Mouse (Mus musculus): ENCODE results near the gene Sox15. TPM values are rescaled to one million over a fixed set of nuclear protein-coding genes. Genes with fewer than 3 reads are reported as not detected.

The Sox15 gene
- polyA plus RNA-seq, 1 experiment, result 43.5 TPM

DNA sequence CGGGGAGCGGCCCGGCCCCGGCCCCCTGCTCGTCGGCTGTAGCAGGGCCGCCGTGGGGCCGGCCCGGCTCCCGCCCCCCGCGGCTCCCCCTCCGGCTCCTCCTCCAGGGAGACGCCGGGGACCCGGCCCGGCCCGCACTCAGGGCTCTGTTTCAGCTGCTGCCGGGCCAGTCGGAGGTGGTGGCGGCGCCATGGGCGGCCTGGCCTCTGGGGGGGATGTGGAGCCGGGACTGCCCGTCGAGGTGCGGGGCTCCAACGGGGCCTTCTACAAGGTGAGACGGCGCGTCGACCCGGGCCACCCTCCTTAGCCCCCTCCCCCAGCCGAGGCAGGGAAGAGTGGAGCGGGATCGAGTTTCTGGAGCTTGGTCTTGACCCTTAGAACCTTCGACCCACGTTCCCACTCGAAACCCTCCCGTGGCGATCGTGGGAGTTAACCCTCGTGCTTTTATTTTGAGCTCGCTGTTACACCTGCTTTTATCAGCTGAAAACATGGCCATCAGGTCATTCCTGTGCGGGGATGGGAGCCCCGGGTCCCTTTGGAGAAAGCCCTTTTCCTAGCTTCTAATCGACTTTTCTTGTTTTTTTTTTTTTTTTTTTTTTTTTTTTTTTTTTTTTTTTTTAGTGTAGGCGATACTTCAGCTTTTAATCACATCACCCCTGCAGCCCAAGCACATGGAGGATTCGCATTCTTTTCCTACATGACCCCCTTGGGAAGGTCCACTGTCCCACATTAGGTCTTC, 21.8 kb upstream of the Sox15 start:
- no peak for DNase-seq (ENCODE audit: low spot score)

DNA sequence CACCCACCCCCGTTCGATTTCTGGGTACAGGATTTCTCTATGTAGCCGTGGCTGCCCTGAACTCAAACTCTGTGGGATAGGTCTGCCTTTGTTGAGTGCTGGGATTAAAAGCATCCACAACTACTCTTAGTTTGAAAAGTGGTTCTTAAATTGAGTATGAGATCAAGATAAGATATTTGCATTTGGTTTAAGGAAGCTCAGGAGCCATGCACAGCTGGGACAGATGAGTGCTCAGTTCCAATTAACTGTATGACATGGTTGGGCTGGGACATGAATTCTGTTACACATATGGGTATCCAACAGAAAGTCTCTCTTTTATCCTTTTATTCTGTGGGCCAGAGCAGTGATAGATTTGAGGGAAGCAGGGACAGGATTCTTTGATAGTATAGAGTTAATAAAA, 19.6 kb upstream of the Sox15 start:
- no peak for DNase-seq (ENCODE audit: low spot score)

DNA sequence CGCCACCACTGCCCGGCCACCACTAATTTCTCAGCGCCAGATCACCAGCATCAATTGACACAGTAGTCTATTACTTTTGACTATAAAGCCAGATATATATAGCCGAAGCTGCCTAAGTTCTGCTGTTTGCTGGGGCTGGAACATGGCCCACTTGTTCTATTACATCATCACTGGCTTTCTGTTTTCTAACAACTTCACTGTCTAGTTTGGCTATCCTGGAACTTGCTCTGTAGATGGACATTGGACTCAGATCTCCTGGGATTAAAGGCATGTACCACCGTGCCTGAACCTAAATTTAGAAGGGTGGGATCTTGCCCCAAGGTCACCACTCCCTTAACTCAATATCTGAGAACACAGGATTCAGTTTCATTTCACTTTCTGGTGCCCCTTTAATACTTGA, 9.3 kb upstream of the Sox15 start:
- DNase-seq (ENCODE audit: low spot score), result no peak

DNA sequence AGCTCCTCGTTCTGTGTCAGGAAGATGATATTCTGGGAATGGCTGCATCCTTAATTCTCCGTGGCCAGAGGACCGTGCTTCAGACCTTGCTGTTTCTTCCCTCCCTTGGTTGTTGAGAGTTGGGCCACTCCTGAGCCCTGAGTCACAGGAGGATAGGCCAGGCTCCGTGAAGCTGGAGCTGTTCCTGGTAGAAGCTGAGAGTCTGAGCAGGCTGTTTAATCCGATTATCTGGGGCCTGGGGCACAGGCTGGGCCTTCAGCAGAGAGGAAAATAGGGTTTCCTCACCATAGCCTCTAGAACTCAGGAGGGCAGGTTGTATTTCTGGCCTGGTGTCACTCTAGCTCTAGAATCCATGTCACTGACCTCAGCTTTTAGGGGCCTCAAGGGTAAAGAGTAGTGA, 1.7 kb upstream of the Sox15 start:
- DNase-seq (ENCODE audit: low spot score), result no peak

DNA sequence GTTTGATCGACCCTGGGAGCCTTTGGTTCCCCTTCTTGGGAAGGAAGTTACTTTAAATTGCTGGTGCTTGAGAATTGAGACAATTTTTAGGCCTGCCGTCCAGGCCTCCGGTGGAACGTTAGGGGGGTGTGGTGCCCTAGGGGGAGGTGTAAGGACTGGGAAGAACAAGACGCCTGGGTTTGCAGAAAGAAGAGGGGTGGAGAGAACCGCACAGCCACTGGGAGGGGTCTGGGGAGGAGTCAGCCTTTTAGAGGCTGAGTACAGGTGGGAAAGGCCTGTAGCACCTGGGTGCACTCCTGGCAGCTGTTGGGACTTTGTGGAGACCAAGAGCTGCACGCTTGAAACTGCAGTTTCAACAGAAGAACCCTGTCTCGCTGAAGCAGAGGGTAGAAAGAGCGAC, 354 bp upstream of the Sox15 start:
- DNase-seq (ENCODE audit: low spot score), result no peak

DNA sequence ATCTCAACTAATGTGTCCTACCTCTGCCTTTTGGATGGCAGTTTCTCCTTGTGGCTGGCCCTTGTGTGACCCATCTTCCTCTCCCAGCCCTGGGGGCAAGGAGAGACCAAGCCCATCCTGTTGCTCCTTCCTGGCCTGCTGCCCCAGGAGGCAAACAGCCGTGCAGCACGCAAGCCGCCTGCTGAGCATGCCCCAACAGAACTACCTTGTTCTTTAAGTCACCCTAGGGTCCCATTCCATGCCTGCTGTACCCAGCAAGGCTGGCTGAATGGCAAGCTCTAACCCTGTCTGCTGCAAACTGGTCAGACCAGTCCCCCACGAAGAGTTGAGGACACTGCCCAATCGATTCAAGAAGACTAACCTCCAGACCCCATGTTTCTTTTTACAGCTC, 946 bp downstream of the Sox15 start:
- peak; percentile 62 for DNase-seq (ENCODE audit: low spot score)

DNA sequence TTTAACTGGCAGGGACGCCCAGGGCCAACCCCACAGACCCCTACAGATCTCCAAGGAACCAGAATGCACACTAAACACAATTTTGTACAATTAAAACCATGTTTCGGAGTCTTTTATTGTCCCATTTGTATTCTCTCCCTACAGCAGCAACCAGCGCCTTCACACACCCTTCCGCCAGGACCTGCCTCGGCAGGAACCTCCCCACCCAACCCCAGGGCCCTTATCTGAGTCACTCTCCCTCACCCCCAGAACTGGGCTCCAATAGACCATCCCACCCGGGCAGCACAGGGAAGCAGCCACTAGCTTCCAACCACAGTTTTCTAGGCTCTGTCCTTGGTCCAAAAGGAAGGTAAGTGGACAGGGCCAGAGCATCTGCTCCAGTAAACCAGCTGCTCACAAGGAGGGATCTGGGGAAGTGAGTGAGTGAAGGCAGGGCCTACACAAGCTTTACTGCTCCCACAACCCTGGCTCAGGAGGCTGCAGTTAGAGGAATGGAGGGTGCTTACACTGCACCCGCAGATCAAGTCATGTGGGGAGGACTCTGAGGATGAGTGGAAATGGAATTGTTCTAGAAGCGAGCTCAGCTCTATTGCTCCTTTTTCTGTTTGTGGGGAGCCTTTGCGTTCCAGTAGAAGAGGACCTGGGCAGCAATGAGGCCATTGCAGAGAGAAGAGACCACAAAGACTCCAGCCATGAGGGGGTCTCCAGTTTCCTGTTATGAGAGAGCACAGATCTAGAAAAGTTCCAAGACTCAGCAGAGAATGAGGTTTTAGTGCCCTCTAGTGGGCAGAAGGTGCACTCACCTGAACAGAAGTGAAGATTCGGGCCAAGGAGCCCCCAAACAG, 1.7 kb downstream of the Sox15 start:
- no peak for DNase-seq (ENCODE audit: low spot score)

DNA sequence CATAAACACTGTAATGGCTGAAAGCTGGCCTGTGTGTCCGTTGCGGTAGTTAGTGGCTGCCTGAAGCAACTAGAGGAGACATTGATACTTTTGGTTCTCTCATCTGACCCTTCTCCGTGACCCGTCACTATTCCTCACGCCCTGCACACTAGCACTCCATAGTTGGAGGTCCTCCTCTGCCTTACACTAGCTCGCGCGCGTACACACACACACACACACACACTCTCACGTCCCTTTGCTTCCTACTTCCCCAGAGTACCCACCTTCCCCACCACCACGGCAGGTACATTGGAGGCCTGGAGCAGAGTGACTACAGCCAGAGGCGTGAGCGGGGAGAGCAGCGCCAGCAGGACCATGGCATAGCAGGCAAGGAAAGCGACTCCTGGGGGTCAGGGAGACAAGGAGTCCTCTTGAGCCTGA, 2.4 kb downstream of the Sox15 start:
- DNase-seq (ENCODE audit: low spot score), result no peak

DNA sequence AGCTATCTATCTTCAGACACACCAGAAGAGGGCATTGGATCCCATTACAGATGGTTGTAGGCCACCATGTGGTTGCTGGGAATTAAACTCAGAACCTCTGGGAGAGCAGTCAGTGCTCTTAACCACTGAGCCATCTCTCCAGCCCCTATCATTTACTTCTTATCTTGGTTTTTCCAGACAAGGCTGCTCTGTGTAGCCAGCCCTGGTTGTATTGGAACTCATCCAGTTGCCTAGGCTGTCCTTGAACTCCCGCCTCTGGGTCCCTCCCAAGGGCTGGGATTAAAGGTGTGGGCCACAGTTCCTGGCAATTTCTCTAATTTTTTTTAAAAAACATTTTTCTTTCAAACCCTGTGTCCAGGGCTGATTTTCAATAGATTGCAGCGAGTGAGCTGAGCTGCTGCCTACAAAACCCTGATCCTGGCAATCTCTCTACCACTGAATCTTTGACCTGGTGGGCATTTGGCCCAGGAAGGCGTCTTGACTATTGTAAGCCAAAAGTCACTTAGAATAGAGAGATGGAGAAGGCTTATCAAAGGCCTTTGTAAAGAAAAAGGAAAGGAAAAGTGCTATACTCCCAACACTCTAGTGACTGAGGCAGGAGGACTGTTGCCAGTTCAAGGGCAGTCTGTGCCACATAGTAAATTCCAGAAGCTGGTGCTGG, 6.2 kb downstream of the Sox15 start:
- no peak for DNase-seq (ENCODE audit: low spot score)

DNA sequence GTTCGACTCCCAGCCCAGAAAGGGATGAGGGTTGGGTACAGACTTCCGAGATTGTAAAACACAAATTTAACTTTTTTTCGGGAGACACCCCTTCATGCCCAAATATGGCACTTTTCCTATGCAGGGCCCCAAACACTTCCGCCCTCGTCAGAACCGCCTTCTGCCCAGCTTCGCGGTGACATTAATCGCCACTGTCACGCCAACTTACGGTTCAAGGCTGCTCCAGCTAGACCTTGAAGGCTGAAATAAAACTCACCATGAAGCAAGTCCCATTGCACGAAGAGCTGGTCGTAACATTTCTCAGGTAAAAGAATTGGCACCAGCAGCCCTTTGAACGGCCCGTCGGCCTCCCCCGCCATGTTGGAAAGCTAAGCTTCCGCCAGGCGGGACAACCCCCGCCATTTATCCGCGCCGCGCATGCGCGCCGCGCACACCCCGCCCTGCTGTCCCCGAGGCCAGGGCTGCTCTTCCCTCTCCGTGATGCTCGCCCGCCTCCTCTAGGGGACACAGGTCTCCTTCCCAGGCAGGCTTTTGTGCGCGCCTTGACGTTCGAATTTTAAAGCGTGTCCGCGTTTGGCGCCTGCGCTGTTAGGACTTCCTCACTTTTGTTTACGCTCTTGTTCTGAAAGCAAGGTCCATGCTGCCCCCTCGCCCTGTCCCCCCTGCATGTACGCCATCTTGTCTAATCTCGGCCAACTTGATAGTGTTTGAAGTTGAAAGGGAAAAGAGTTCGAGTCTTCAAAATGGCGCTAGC, 7.3 kb downstream of the Sox15 start, which contains the start of gene Mpdu1:
Gene Mpdu1 (minus strand): TSS at position 430 of the 754 bp plus-strand sequence.
- peak; percentile 91 for DNase-seq (ENCODE audit: low spot score)

DNA sequence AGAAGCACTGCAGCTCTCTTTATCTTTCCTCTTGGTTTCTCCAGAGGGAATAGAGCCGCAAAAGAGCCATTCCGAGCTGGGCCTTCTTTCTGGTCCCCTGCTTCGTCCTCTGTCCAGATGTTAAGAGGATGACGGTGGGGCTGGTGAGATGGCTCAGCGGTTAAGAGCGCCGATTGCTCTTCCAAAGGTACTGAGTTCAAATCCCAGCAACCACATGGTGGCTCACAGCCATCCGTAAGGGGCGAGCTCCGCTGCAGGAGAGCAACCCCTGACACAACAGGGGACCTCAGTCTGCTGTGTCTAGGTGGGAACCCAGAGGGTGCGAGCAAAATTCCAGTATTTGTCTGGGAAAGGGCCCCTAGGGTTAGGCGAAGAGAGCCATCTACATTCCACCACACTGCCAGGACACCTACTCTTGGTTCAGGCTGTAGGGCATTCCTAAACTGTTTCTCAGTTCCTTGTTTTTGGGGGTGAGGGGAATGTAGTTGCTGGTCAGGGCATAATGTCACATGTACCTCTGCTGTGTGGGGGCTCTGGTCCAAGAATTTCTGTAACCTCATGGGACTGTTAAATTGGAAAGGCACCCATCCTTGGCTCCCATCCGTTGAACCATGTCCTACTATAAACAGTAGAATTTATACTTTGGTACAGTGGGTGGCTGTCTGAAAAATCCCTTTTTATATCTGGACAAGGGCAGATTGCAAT, 8.0 kb downstream of the Sox15 start:
- DNase-seq (ENCODE audit: low spot score), result no peak

DNA sequence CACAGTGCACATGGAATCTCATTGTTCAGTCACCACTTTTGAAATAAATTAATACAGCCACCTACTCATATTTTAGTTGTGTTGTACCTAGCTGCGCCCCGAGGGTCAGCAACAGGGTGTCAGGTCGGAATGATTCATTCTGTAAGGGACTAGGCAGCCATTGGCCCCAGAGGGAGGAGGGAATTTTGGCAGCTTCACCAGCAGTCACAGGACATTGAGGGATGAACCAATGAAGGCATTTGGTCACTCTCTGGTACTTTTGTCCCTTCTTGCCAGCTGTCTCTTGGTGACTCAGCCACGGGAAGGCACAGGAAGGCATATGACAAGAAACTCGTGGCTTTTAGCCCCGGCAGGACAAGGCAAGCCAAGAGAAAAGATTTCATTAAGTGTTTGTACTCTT, 8.7 kb downstream of the Sox15 start:
- DNase-seq (ENCODE audit: low spot score), result no peak

DNA sequence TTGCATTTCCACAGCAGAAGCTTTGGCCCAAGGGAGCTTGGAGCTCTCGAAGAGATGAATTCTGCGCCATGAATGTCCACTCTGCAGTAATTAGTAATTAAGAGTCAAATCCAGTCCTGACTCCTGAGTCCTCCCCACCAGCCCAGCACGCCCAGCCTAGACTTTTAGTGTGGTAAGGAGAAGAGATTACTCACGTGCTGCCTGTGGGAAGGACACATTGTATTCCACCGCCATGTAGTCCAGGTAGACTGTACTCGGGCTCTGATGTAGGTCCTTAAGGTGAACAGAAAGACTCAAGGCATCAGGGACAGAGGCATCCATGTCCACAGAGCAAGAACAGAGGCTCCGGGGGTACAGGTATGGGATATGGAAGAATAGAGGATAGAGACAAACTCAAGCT, 9.7 kb downstream of the Sox15 start:
- DNase-seq (ENCODE audit: low spot score), result no peak

DNA sequence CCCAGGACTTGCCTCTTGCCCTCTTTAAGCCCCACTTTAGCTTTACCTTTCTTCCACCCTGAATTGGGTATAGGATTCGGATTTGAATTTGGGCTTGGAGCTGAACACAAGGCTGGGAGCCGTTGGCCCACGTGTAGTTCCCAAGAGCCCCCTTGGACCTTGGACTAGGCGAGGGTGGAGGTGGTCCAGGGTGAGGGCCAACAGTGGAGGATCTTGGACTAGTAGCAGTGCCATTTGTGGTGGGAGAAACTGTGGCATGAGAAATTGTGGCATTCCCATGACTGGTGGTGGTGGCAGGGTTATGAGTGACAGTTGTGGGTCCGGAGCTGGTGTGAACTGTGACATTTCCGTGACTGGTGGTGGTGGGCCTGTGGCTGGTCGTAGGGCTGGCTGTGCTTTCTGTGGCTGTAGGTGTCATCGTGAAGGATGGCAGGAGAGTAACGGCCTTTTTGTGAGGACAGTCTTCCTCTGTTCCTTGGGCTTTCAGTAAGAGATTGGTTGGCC, 10.4 kb downstream of the Sox15 start:
- no peak for DNase-seq (ENCODE audit: low spot score)

DNA sequence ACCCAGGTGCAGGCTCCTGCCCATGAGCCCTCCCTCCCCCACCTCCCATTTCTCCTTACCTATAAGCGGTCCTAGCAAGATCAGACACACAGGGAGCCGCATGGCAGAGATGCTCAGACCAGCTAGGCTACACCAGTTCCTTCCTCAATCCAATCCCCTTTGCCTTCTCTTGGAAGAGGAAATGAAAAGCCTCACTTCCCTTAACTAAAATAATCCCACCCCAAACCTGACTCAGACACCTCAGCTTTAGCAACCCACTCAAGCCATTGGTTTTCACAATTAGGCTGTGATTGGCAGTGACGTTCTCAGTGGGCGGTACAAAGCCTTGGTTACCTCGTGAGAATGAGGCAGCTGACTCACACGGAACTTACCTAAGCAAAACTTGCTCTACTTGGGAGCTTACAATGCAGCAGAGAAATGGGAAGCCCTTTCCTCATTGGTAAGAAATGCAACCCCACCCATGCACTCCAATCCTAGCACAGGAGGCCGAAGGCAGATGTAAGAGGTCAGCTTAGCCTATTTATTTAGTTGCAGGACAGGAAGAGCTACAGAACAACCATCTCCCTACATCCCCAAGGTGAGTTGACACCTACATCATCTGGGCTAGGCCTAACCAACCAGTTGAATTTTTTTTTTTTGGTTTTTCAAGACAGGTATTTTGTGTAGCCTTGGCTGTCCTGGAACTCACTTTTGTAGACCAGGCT, 11.0 kb downstream of the Sox15 start, which contains the start of gene Cd68:
Gene Cd68 (minus strand): TSS at position 193 of the 704 bp plus-strand sequence.
- no peak for DNase-seq (ENCODE audit: low spot score)

DNA sequence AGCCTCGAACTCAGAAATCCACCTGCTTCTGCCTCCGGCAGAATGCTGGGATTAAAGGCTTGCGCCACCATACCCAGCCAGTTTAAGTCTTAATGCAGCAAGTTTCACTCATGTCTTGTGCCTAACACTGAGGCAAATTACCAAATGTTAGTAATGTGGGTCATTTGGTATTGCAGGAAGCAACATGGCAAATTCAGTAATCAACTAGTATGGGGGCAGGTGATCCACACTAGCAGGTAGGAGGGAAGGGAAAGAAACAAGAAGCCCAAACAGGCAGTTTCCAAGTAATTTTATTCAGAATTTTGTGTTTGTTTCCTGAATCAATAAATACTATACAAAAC, 11.5 kb downstream of the Sox15 start:
- DNase-seq (ENCODE audit: low spot score), result no peak

DNA sequence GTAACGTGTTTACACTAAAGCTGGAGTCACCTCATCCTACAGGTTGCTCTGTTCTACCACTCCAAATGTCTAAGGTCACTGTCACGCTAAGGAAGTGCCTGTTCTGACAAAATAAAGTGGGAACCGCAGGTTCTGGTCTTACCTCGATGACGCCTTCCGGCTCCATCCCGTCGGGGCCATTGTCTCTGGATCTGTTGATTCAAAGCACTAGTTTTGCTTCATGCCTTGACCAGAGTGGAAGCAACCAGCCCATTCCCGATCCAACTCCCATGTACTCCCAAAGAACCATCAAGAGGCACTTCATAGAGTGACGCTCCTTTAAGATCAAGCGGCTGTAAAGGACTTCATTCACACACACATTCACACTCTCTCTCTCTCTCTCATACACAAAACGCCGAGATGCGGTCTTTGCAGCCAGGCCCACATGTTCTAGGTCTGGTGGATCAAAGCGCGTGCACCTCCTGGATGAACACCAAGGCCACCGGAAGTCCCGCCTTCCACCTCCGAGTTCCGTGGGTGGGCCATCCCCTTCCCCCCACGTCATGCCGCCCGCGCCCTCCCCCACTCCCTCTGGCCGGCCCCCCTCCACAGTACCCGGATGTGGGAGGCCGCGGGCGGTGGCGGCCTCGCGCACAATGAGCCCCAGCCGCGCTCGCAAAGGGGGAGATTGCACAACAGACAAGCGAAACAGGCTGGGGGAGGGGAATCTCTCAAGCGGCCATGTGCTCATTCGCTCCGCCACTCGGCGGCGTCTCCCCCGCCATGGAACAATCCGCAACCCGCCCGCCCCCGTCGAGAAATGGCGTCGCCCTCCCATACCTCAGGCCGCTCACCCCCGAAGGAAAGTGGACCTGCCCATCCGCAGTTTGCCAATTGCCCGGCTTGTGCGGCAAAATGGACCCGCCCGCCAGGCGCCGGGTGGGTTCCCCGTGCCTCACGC, 15.9 kb downstream of the Sox15 start:
- peak; percentile 89 for DNase-seq (ENCODE audit: low spot score)

DNA sequence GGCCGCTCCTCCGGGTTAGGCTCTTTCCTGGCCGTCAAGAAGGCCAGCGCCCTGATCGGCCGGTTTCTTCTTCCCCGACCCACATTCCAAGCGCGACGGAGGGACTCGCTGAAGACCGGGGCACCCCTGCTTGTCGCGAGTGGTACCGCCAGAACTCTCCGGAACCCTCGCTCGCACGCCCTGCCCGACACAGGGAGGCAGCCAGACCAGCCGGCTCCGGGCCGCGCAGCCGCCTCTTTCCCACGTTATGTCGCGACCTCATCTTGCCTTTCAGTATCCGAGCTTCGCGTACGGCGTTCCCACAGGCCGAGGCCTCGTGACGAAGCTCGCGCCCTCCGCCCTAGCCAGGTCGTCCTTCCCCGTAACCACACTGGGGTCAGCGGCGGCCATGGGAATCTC, 16.6 kb downstream of the Sox15 start:
- DNase-seq (ENCODE audit: low spot score), result no peak

DNA sequence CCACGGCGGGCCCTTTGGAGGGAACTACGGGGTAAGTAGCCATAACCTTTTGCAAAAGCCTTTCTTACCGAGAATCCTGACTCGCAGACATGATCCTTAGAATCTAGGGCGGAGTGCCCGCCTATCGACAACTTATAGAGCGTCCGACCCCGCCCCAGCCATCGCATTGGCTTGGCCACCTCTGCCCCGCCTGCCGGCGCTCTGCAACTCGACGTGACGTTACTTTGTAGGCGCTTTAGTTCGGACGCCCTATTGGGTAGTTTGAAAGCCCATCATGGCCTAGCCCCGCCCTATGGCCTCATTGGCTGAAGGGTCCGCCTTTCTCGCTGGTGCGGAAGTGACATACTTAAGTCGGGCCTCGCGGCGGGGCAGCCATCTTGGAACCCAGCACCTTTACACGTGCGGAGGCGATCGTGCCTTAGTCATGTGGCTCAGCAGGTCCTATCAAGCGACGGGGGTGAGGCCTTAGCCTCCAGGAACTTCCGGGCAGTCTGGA, 17.1 kb downstream of the Sox15 start, which contains the start of gene Eif4a1:
Gene Eif4a1 (minus strand): TSS at position 213 of the 496 bp plus-strand sequence.
- peak; percentile 97 for DNase-seq (ENCODE audit: low spot score)
